Mouse (Mus musculus): ENCODE data around the gene Mpzl3. TPM values are rescaled to one million over a fixed set of nuclear protein-coding genes. Genes with fewer than 3 reads are reported as not detected.

Gene Mpzl3
- polyA plus RNA-seq, 1 experiment from 2014 or later: 2.2 TPM

DNA sequence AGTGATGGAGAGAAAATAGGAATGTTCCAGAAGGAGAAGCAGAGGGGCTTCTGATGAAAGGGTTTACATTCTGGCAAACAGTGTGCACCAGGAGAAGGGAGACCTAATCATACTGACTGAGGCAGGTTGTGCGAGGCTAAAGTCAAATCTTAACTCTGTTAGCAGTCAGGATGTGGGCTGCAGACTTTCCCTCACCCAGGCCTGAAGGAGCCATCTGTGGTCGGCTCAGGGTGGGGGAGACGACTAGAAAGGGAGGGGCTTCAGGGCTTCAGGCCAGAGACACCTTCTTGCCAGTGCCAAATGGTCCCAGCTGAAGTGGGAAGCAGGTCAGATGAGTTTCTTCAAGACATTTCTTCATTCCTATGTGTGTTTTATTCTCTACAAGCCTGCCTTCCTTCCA lies 43.4 kb downstream of the Mpzl3 start:
- no peak overlapping the region for H3K9ac ChIP-seq (ENCODE audit: low read length)
- no peak overlapping the region for H3K27ac ChIP-seq (ENCODE audit: low read depth, low read length)
- no peaks in the 10 kb centered on the region for H3K36me3 ChIP-seq (ENCODE audit: control insufficient read depth, insufficient read depth, low read length)
- DNase-seq (ENCODE audit: low spot score): no peak
- no peaks in the 10 kb centered on the region for H3K4me1 ChIP-seq (replicated peaks; ENCODE audit: control insufficient read depth, insufficient read depth, low read length)
- H3K4me3 ChIP-seq (ENCODE audit: low read depth, low read length): no peak overlapping the region
- no peak for ATAC-seq (replicated peaks; ENCODE audit: low FRiP score)
- 73% methylated on average over 3 of the region's 3 CpGs for WGBS
- H3K27me3 ChIP-seq (ENCODE audit: control insufficient read depth, insufficient read depth, low read length): no peaks in the 10 kb centered on the region; the same call in 1 of the 2 replicates
- no peak overlapping the region for H3K4me2 ChIP-seq (ENCODE audit: low read depth, low read length, severe bottlenecking)
- H3K9me3 ChIP-seq (ENCODE audit: control insufficient read depth, low read length): no peaks in the 10 kb centered on the region

- no peak overlapping the region for H3K4me2 ChIP-seq (ENCODE audit: low read depth, low read length, severe bottlenecking)
- 81% methylated on average over 1 of the region's 1 CpGs for WGBS
- no peaks in the 10 kb centered on the region for H3K27me3 ChIP-seq (ENCODE audit: control insufficient read depth, insufficient read depth, low read length)
- no peak overlapping the region for H3K4me3 ChIP-seq (ENCODE audit: low read depth, low read length)
- no peak for ATAC-seq (replicated peaks; ENCODE audit: low FRiP score)
- no peaks in the 10 kb centered on the region for H3K4me1 ChIP-seq (replicated peaks; ENCODE audit: control insufficient read depth, insufficient read depth, low read length)
- no peaks in the 10 kb centered on the region for H3K9me3 ChIP-seq (ENCODE audit: control insufficient read depth, low read length)
- no peak for DNase-seq (ENCODE audit: low spot score)
- no peak overlapping the region for H3K27ac ChIP-seq (ENCODE audit: low read depth, low read length)
- H3K9ac ChIP-seq (ENCODE audit: low read length): no peak overlapping the region
- no peaks in the 10 kb centered on the region for H3K36me3 ChIP-seq (ENCODE audit: control insufficient read depth, insufficient read depth, low read length)
These were observed 47.5 kb downstream of the Mpzl3 start for GRCm38 (mm10) chr9:45102528-45102927.

DNA sequence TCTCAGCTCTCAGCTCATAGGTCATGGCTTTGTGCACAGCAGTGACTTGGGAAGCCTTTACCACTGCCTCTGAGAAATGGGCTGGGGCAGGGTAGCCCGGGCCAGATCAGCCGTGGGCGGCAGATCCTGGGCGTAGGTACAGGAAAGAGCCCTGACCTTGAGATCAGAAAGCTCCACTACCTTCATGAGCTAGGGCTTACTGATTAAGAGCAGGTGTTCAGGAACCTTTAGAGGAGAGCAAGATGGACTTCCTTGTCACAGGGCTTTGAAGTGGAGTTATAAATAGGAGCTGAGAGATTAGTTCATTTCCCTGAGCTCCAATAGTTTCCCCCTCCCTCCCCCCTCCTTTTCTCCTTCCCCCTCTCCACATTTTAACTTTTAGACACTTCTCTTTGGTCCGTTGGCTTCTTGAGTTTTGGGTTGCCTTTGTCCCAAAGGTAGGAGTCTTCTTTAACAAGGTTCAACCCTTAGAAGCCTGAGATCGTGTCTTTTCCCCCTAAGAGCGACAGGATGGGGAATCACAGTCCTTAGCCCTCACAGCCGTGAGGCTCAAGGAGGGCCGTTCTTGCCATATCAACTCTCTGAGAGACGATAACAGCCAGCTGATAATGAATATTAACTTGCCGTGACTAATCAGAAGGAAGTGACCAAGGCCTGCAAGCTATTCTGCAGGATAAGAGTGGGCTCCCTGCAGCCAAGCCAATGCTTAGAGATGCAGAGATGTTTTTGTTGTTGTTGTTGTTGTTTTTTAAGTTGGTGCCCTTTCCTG lies 48.4 kb downstream of the Mpzl3 start:
- no peaks in the 10 kb centered on the region for H3K9me3 ChIP-seq (ENCODE audit: control insufficient read depth, low read length)
- WGBS: 73% methylated on average over 11 of the region's 11 CpGs
- H3K27ac ChIP-seq (ENCODE audit: low read depth, low read length): no peak overlapping the region
- no peak for DNase-seq (ENCODE audit: low spot score)
- no peaks in the 10 kb centered on the region for H3K4me1 ChIP-seq (replicated peaks; ENCODE audit: control insufficient read depth, insufficient read depth, low read length)
- no peak for ATAC-seq (replicated peaks; ENCODE audit: low FRiP score)
- no peak overlapping the region for H3K9ac ChIP-seq (ENCODE audit: low read length)
- H3K4me2 ChIP-seq (ENCODE audit: low read depth, low read length, severe bottlenecking): no peak overlapping the region
- no peaks in the 10 kb centered on the region for H3K27me3 ChIP-seq (ENCODE audit: control insufficient read depth, insufficient read depth, low read length)
- no peaks in the 10 kb centered on the region for H3K36me3 ChIP-seq (ENCODE audit: control insufficient read depth, insufficient read depth, low read length)
- H3K4me3 ChIP-seq (ENCODE audit: low read depth, low read length): no peak overlapping the region

- no peaks in the 10 kb centered on the region for H3K4me1 ChIP-seq (replicated peaks; ENCODE audit: control insufficient read depth, insufficient read depth, low read length)
- DNase-seq (ENCODE audit: low spot score): no peak
- H3K27ac ChIP-seq (ENCODE audit: low read depth, low read length): no peak overlapping the region
- 97% methylated on average over 2 of the region's 2 CpGs for WGBS
- H3K27me3 ChIP-seq (ENCODE audit: control insufficient read depth, insufficient read depth, low read length): no peaks in the 10 kb centered on the region
- no peaks in the 10 kb centered on the region for H3K9me3 ChIP-seq (ENCODE audit: control insufficient read depth, low read length)
- H3K4me3 ChIP-seq (ENCODE audit: low read depth, low read length): no peak overlapping the region
- H3K4me2 ChIP-seq (ENCODE audit: low read depth, low read length, severe bottlenecking): no peak overlapping the region
- H3K9ac ChIP-seq (ENCODE audit: low read length): no peak overlapping the region
- no peak for ATAC-seq (replicated peaks; ENCODE audit: low FRiP score)
- H3K36me3 ChIP-seq (ENCODE audit: control insufficient read depth, insufficient read depth, low read length): no peaks in the 10 kb centered on the region
These were observed 50.8 kb downstream of the Mpzl3 start for GRCm38 (mm10) chr9:45105596-45106374.

- no peaks in the 10 kb centered on the region for H3K36me3 ChIP-seq (ENCODE audit: control insufficient read depth, insufficient read depth, low read length)
- WGBS: under 1% methylated on average over 14 of the region's 14 CpGs
- ATAC-seq (replicated peaks; ENCODE audit: low FRiP score) (peak; percentile 53; the same call in 1 of the 2 replicates), DNase-seq (ENCODE audit: low spot score) (peak; percentile 80)
- peak overlapping the region; percentile 51 for H3K4me2 ChIP-seq (ENCODE audit: low read depth, low read length, severe bottlenecking)
- peaks cover 3% of the 10 kb centered on the region; the same call in 1 of the 2 replicates for H3K4me1 ChIP-seq (replicated peaks; ENCODE audit: control insufficient read depth, insufficient read depth, low read length)
- no peak overlapping the region for H3K27ac ChIP-seq (ENCODE audit: low read depth, low read length)
- peaks cover 3% of the 10 kb centered on the region; the same call in 1 of the 2 replicates for H3K27me3 ChIP-seq (ENCODE audit: control insufficient read depth, insufficient read depth, low read length)
- H3K4me3 ChIP-seq (ENCODE audit: low read depth, low read length): peak overlapping the region; percentile 26
- no peaks in the 10 kb centered on the region for H3K9me3 ChIP-seq (ENCODE audit: control insufficient read depth, low read length)
- H3K9ac ChIP-seq (ENCODE audit: low read length): peak overlapping the region; percentile 53
These were observed 60.7 kb downstream of the Mpzl3 start for GRCm38 (mm10) chr9:45115706-45116105.

GRCm38 (mm10) chr9:45116819-45117218 lies 61.8 kb downstream of the Mpzl3 start:
- Histone ChIP-seq H3K27ac (ENCODE audit: low read depth, low read length) (no peak overlapping the region), H3K4me1 (replicated peaks; ENCODE audit: control insufficient read depth, insufficient read depth, low read length) (peaks cover 3% of the 10 kb centered on the region; the same call in 1 of the 2 replicates), H3K9ac (ENCODE audit: low read length) (no peak overlapping the region), H3K27me3 (ENCODE audit: control insufficient read depth, insufficient read depth, low read length) (peaks cover 3% of the 10 kb centered on the region; the same call in 1 of the 2 replicates), H3K36me3 (ENCODE audit: control insufficient read depth, insufficient read depth, low read length) (no peaks in the 10 kb centered on the region), H3K9me3 (ENCODE audit: control insufficient read depth, low read length) (no peaks in the 10 kb centered on the region), H3K4me2 (ENCODE audit: low read depth, low read length, severe bottlenecking) (no peak overlapping the region), H3K4me3 (ENCODE audit: low read depth, low read length) (no peak overlapping the region)
- 70% methylated on average over 9 of the region's 9 CpGs for WGBS
- no peak for ATAC-seq (replicated peaks; ENCODE audit: low FRiP score)
- no peak for DNase-seq (ENCODE audit: low spot score)

DNA sequence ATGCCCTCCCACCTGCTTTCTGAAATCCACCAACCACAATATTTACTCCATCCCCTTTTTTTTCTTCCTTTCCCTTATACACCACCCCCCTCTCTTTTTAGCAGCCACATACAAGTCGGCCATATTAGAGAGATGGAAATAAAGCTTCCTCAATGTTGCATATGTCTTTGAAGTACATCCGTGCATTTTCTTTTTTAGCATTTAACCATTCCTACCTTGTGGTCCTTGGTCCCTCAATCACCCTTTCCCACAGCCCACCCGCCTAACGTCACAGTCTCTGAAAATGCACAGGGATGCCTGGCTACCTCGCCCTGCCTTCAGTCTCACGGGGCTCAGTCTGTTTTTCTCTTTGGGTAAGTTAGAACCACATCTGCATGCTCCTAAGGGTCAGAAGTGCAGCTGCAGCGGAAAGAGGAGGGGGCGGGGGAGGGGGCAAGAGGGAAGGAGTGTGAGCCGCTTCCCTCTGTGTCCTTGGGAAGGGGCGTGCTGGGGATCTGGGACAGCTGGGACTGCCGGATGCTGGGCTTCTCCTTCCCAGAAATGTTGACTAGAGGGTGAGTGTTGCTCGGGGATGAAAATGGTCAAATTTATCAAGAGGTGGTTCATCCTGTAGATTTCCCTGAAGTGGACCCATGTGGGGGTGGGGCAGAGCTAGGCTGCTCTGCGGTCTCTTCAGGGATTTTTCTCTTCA lies 62.9 kb downstream of the Mpzl3 start, which contains the start of gene Scn2b:
Gene Scn2b, plus strand, starts transcription at position 42 of the 691 bp plus-strand sequence.
- Histone ChIP-seq H3K27me3 (ENCODE audit: control insufficient read depth, insufficient read depth, low read length) (peaks cover 3% of the 10 kb centered on the region; the same call in 1 of the 2 replicates), H3K4me3 (ENCODE audit: low read depth, low read length) (peak within 1 kb of the TSS; percentile 55), H3K4me2 (ENCODE audit: low read depth, low read length, severe bottlenecking) (peak within 1 kb of the TSS; percentile 59), H3K4me1 (replicated peaks; ENCODE audit: control insufficient read depth, insufficient read depth, low read length) (peaks cover 5% of the 10 kb centered on the region), H3K9me3 (ENCODE audit: control insufficient read depth, low read length) (no peaks in the 10 kb centered on the region), H3K27ac (ENCODE audit: low read depth, low read length) (no peak within 1 kb of the TSS), H3K9ac (ENCODE audit: low read length) (peak within 1 kb of the TSS; percentile 77), H3K36me3 (ENCODE audit: control insufficient read depth, insufficient read depth, low read length) (no peaks in the 10 kb centered on the region)
- DNase-seq (ENCODE audit: low spot score) (no peak), ATAC-seq (replicated peaks; ENCODE audit: low FRiP score) (0 out of 2 replicates have a peak, but pooled peaks have one; percentile 27)
- 2% methylated on average over 13 of the region's 13 CpGs for WGBS

DNA sequence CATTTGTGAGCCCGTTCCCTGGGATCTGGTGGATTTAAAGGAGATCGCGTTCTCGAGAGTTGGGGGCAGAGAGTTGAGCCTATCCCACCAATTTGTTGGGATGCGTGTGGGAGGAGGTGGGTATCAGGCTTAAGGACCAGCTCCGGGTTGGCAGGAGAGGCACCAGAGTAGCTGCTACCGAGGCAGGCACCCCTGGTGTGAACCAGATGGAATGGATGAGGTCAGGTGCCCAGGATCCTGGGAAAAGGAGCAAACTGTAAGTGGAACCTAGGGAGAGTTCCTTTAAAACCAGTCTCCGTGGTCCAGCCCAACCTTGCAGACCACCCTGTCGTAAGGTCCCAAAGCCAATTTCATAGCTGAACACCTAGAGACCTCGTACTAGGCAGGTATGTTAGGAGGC lies 63.6 kb downstream of the Mpzl3 start:
- no peaks in the 10 kb centered on the region for H3K36me3 ChIP-seq (ENCODE audit: control insufficient read depth, insufficient read depth, low read length)
- H3K27me3 ChIP-seq (ENCODE audit: control insufficient read depth, insufficient read depth, low read length): peaks cover 3% of the 10 kb centered on the region; the same call in 1 of the 2 replicates
- DNase-seq (ENCODE audit: low spot score) (no peak), ATAC-seq (replicated peaks; ENCODE audit: low FRiP score) (no peak)
- H3K9ac ChIP-seq (ENCODE audit: low read length): peak overlapping the region; percentile 77
- H3K4me1 ChIP-seq (replicated peaks; ENCODE audit: control insufficient read depth, insufficient read depth, low read length): peaks cover 5% of the 10 kb centered on the region
- H3K9me3 ChIP-seq (ENCODE audit: control insufficient read depth, low read length): no peaks in the 10 kb centered on the region
- 22% methylated on average over 10 of the region's 10 CpGs for WGBS
- peak overlapping the region; percentile 59 for H3K4me2 ChIP-seq (ENCODE audit: low read depth, low read length, severe bottlenecking)
- no peak overlapping the region for H3K27ac ChIP-seq (ENCODE audit: low read depth, low read length)
- peak overlapping the region; percentile 55 for H3K4me3 ChIP-seq (ENCODE audit: low read depth, low read length)

Measured in forebrain, embryonic 11.5 days (tissue).